Mouse (Mus musculus): ENCODE measurements around the gene Rhobtb1.
A peak's percentile ranks its signal among the peaks of the same experiment; 100 is the strongest.

Rhobtb1 gene

GRCm38 (mm10) chr10:69225951-69226350 lies 74.7 kb downstream of the Rhobtb1 start:
- Histone ChIP-seq H3K27me3 (ENCODE audit: control insufficient read depth, insufficient read depth, low read length, poor library complexity, severe bottlenecking) (no peaks in the 10 kb centered on the region), H3K36me3 (ENCODE audit: control insufficient read depth, insufficient read depth, low read length, poor library complexity, severe bottlenecking) (no peaks in the 10 kb centered on the region)
- DNase-seq (ENCODE audit: low read depth, low spot score), result no peak

- DNase-seq (ENCODE audit: low read depth, low spot score), result no peak
- Histone ChIP-seq H3K36me3 (ENCODE audit: control insufficient read depth, insufficient read depth, low read length, poor library complexity, severe bottlenecking) (no peaks in the 10 kb centered on the region), H3K27me3 (ENCODE audit: control insufficient read depth, insufficient read depth, low read length, poor library complexity, severe bottlenecking) (no peaks in the 10 kb centered on the region)
Observed at GRCm38 (mm10) chr10:69237185-69237584, 86.0 kb downstream of the Rhobtb1 start.

GRCm38 (mm10) chr10:69237781-69238180 lies 86.5 kb downstream of the Rhobtb1 start:
- no peak for DNase-seq (ENCODE audit: low read depth, low spot score)
- no peaks in the 10 kb centered on the region for H3K27me3 ChIP-seq (ENCODE audit: control insufficient read depth, insufficient read depth, low read length, poor library complexity, severe bottlenecking)
- H3K36me3 ChIP-seq (ENCODE audit: control insufficient read depth, insufficient read depth, low read length, poor library complexity, severe bottlenecking), result no peaks in the 10 kb centered on the region

GRCm38 (mm10) chr10:69238311-69238710 lies 87.1 kb downstream of the Rhobtb1 start:
- DNase-seq (ENCODE audit: low read depth, low spot score), result no peak
- H3K36me3 ChIP-seq (ENCODE audit: control insufficient read depth, insufficient read depth, low read length, poor library complexity, severe bottlenecking), result no peaks in the 10 kb centered on the region
- no peaks in the 10 kb centered on the region for H3K27me3 ChIP-seq (ENCODE audit: control insufficient read depth, insufficient read depth, low read length, poor library complexity, severe bottlenecking)

GRCm38 (mm10) chr10:69240530-69240929 lies 89.3 kb downstream of the Rhobtb1 start:
- Histone ChIP-seq H3K36me3 (ENCODE audit: control insufficient read depth, insufficient read depth, low read length, poor library complexity, severe bottlenecking) (no peaks in the 10 kb centered on the region), H3K27me3 (ENCODE audit: control insufficient read depth, insufficient read depth, low read length, poor library complexity, severe bottlenecking) (no peaks in the 10 kb centered on the region)
- no peak for DNase-seq (ENCODE audit: low read depth, low spot score)

- no peak for DNase-seq (ENCODE audit: low read depth, low spot score)
- no peaks in the 10 kb centered on the region for H3K36me3 ChIP-seq (ENCODE audit: control insufficient read depth, insufficient read depth, low read length, poor library complexity, severe bottlenecking)
- H3K27me3 ChIP-seq (ENCODE audit: control insufficient read depth, insufficient read depth, low read length, poor library complexity, severe bottlenecking), result no peaks in the 10 kb centered on the region
Observed at GRCm38 (mm10) chr10:69245151-69245550, 93.9 kb downstream of the Rhobtb1 start.

GRCm38 (mm10) chr10:69245906-69246668 lies 94.9 kb downstream of the Rhobtb1 start:
- no peak for DNase-seq (ENCODE audit: low read depth, low spot score)
- Histone ChIP-seq H3K27me3 (ENCODE audit: control insufficient read depth, insufficient read depth, low read length, poor library complexity, severe bottlenecking) (no peaks in the 10 kb centered on the region), H3K36me3 (ENCODE audit: control insufficient read depth, insufficient read depth, low read length, poor library complexity, severe bottlenecking) (no peaks in the 10 kb centered on the region)

- H3K36me3 ChIP-seq (ENCODE audit: control insufficient read depth, insufficient read depth, low read length, poor library complexity, severe bottlenecking), result no peaks in the 10 kb centered on the region
- no peak for DNase-seq (ENCODE audit: low read depth, low spot score)
- no peaks in the 10 kb centered on the region for H3K27me3 ChIP-seq (ENCODE audit: control insufficient read depth, insufficient read depth, low read length, poor library complexity, severe bottlenecking)
Observed at GRCm38 (mm10) chr10:69246762-69247161, 95.5 kb downstream of the Rhobtb1 start.

GRCm38 (mm10) chr10:69247311-69248033 lies 96.2 kb downstream of the Rhobtb1 start:
- H3K27me3 ChIP-seq (ENCODE audit: control insufficient read depth, insufficient read depth, low read length, poor library complexity, severe bottlenecking), result no peaks in the 10 kb centered on the region
- peak; percentile 33 for DNase-seq (ENCODE audit: low read depth, low spot score)
- H3K36me3 ChIP-seq (ENCODE audit: control insufficient read depth, insufficient read depth, low read length, poor library complexity, severe bottlenecking), result no peaks in the 10 kb centered on the region

- no peak for DNase-seq (ENCODE audit: low read depth, low spot score)
Observed at GRCm38 (mm10) chr10:69248261-69249160, 97.3 kb downstream of the Rhobtb1 start.

GRCm38 (mm10) chr10:69251254-69251653 lies 100.0 kb downstream of the Rhobtb1 start:
- no peaks in the 10 kb centered on the region for H3K36me3 ChIP-seq (ENCODE audit: control insufficient read depth, insufficient read depth, low read length, poor library complexity, severe bottlenecking)
- DNase-seq (ENCODE audit: low read depth, low spot score), result no peak
- H3K27me3 ChIP-seq (ENCODE audit: control insufficient read depth, insufficient read depth, low read length, poor library complexity, severe bottlenecking), result no peaks in the 10 kb centered on the region

More at GRCm38 (mm10) chr10:69248261-69249160, 97.3 kb downstream of the Rhobtb1 start:
- Histone ChIP-seq H3K36me3 (ENCODE audit: control insufficient read depth, insufficient read depth, low read length, poor library complexity, severe bottlenecking) (no peaks in the 10 kb centered on the region), H3K27me3 (ENCODE audit: control insufficient read depth, insufficient read depth, low read length, poor library complexity, severe bottlenecking) (no peaks in the 10 kb centered on the region)

- H3K27me3 ChIP-seq (ENCODE audit: control insufficient read depth, insufficient read depth, low read length, poor library complexity, severe bottlenecking), result no peaks in the 10 kb centered on the region
- DNase-seq (ENCODE audit: low read depth, low spot score), result peak; percentile 72
- no peaks in the 10 kb centered on the region for H3K36me3 ChIP-seq (ENCODE audit: control insufficient read depth, insufficient read depth, low read length, poor library complexity, severe bottlenecking)
Observed at GRCm38 (mm10) chr10:69252112-69253074, 101.2 kb downstream of the Rhobtb1 start.

GRCm38 (mm10) chr10:69253075-69253685 lies 101.9 kb downstream of the Rhobtb1 start:
- no peak for DNase-seq (ENCODE audit: low read depth, low spot score)

More at GRCm38 (mm10) chr10:69253075-69253685, 101.9 kb downstream of the Rhobtb1 start:
- Histone ChIP-seq H3K36me3 (ENCODE audit: control insufficient read depth, insufficient read depth, low read length, poor library complexity, severe bottlenecking) (no peaks in the 10 kb centered on the region), H3K27me3 (ENCODE audit: control insufficient read depth, insufficient read depth, low read length, poor library complexity, severe bottlenecking) (no peaks in the 10 kb centered on the region)

All from splenic B cell, adult 2 months (primary cell).